Mouse (Mus musculus) common myeloid progenitor, adult 5-6 weeks (primary cell): ENCODE measurements at regions not wholly inside any gene's neighbourhood (a gene's known extent, or its start where the extent isn't known, plus 50 kb on each side); places are given as distances from the start of the nearest gene placed in this dataset.

Experiments used
- ATAC-seq: replicated peaks from 2 replicates; pipeline ENCODE4 v1.8.0; 2016; ENCODE audit warnings: low read depth, mild to moderate bottlenecking, moderate TSS enrichment, inconsistent platforms; ENCODE audit not compliant: poor library complexity, severe bottlenecking

GRCm38 (mm10) chr10:126169095-126169873 lies 203.3 kb downstream of the Lrig3 start:
- ATAC-seq, result no peak

GRCm38 (mm10) chr10:126169874-126170163 lies 203.9 kb downstream of the Lrig3 start:
- peak; percentile 47; the same call in 1 of the 2 replicates for ATAC-seq

- ATAC-seq, result no peak
These were observed 210.9 kb downstream of the Lrig3 start for GRCm38 (mm10) chr10:126176759-126177473.

- no peak for ATAC-seq
These were observed 216.4 kb downstream of the Lrig3 start for GRCm38 (mm10) chr10:126182386-126182785.

- no peak for ATAC-seq
These were observed 218.0 kb downstream of the Lrig3 start for GRCm38 (mm10) chr10:126183961-126184360.

- no peak for ATAC-seq
These were observed 219.4 kb downstream of the Lrig3 start for GRCm38 (mm10) chr10:126185410-126185809.

GRCm38 (mm10) chr10:126186086-126186485 lies 220.1 kb downstream of the Lrig3 start:
- no peak for ATAC-seq

- ATAC-seq, result no peak
These were observed 223.0 kb downstream of the Lrig3 start for GRCm38 (mm10) chr10:126189001-126189400.
